Mouse (Mus musculus) G1E-ER4 (cell line): ENCODE data around the gene Dnase2a. TPM values are rescaled to one million over a fixed set of nuclear protein-coding genes. Genes with fewer than 3 reads are reported as not detected.

Experiments used
- GATA1 ChIP-seq: IDR thresholded peaks from one replicate; pipeline ENCODE4 v1.8.0; 2012; ENCODE audit warnings: low read length, inconsistent platforms
- polyA plus RNA-seq: library from polyadenylated mRNA; stranded (reverse); fragments of >175 nt; gene quantifications from 2 replicates; pipeline ENCODE4 v1.2.3, GENCODE M21; 2012

The Dnase2a gene
- polyA plus RNA-seq: 25.4 and 75.0 TPM in 2 replicates

- TF ChIP-seq GATA1: no peak
These were observed at the start of gene Dnase2a for GRCm38 (mm10) chr8:84908421-84909161. Gene Dnase2a, plus strand, starts transcription at chr8:84908560.

- TF ChIP-seq GATA1: no peak
These were observed 36.7 kb upstream of the Dnase2a start, which contains the start of gene Syce2 for GRCm38 (mm10) chr8:84871376-84872308. Gene Syce2, plus strand, starts transcription at chr8:84872111.

GRCm38 (mm10) chr8:84872309-84872965, 35.9 kb upstream of the Dnase2a start:
- TF ChIP-seq GATA1: no peak

GRCm38 (mm10) chr8:84873016-84873415, 35.3 kb upstream of the Dnase2a start:
- TF ChIP-seq GATA1: no peak

- no peak for TF ChIP-seq GATA1
These were observed 34.0 kb upstream of the Dnase2a start for GRCm38 (mm10) chr8:84874339-84874738.

GRCm38 (mm10) chr8:84877297-84878035, 30.9 kb upstream of the Dnase2a start:
- TF ChIP-seq GATA1: no peak

GRCm38 (mm10) chr8:84878915-84879314, 29.4 kb upstream of the Dnase2a start:
- no peak for TF ChIP-seq GATA1

- TF ChIP-seq GATA1: no peak
These were observed 23.6 kb upstream of the Dnase2a start for GRCm38 (mm10) chr8:84884728-84885127.

GRCm38 (mm10) chr8:84888280-84888679, 20.1 kb upstream of the Dnase2a start:
- no peak for TF ChIP-seq GATA1

- TF ChIP-seq GATA1: no peak
These were observed 19.2 kb upstream of the Dnase2a start for GRCm38 (mm10) chr8:84889141-84889540.

GRCm38 (mm10) chr8:84892993-84893708, 15.2 kb upstream of the Dnase2a start:
- no peak for TF ChIP-seq GATA1

GRCm38 (mm10) chr8:84893709-84894134, 14.6 kb upstream of the Dnase2a start, which contains the start of gene Gcdh:
Gene Gcdh, minus strand, starts transcription at chr8:84893921.
- no peak for TF ChIP-seq GATA1

GRCm38 (mm10) chr8:84895963-84896362, 12.4 kb upstream of the Dnase2a start:
- TF ChIP-seq GATA1: no peak

- TF ChIP-seq GATA1: peak; percentile 15
These were observed 7.3 kb upstream of the Dnase2a start for GRCm38 (mm10) chr8:84901071-84901470.
